Mouse (Mus musculus): Measurements from ENCODE around the gene Btbd1.
A peak's percentile ranks its signal among the peaks of the same experiment; 100 is the strongest.
"Not testable (repeated sequence)": the region's sequence is repeated elsewhere in the genome, so short reads cannot be mapped to it uniquely, and the experiment has no call there.

The Btbd1 gene

GRCm38 (mm10) chr7:81851706-81852105, 22.5 kb upstream of the Btbd1 start:
- no peak for ATAC-seq (ENCODE audit: insufficient number of reproducible peaks, low FRiP score, low TSS enrichment)

GRCm38 (mm10) chr7:81850171-81850570, 20.9 kb upstream of the Btbd1 start:
- no peak for ATAC-seq (ENCODE audit: insufficient number of reproducible peaks, low FRiP score, low TSS enrichment)

GRCm38 (mm10) chr7:81849633-81850032, 20.4 kb upstream of the Btbd1 start:
- ATAC-seq (ENCODE audit: insufficient number of reproducible peaks, low FRiP score, low TSS enrichment) = no peak

- no peak for ATAC-seq (ENCODE audit: insufficient number of reproducible peaks, low FRiP score, low TSS enrichment)
These were observed 20.0 kb upstream of the Btbd1 start for GRCm38 (mm10) chr7:81849214-81849613.

- peak; percentile 64; the same call in 1 of the 2 replicates for ATAC-seq (ENCODE audit: insufficient number of reproducible peaks, low FRiP score, low TSS enrichment)
These were observed 18.5 kb upstream of the Btbd1 start for GRCm38 (mm10) chr7:81847777-81848176.

- no peak for ATAC-seq (ENCODE audit: insufficient number of reproducible peaks, low FRiP score, low TSS enrichment)
These were observed 17.8 kb upstream of the Btbd1 start for GRCm38 (mm10) chr7:81847010-81847409.

GRCm38 (mm10) chr7:81846008-81846407, 16.8 kb upstream of the Btbd1 start:
- no peak for ATAC-seq (ENCODE audit: insufficient number of reproducible peaks, low FRiP score, low TSS enrichment)

GRCm38 (mm10) chr7:81845313-81845712, 16.1 kb upstream of the Btbd1 start:
- no peak for ATAC-seq (ENCODE audit: insufficient number of reproducible peaks, low FRiP score, low TSS enrichment)

GRCm38 (mm10) chr7:81844801-81845200, 15.6 kb upstream of the Btbd1 start:
- no peak for ATAC-seq (ENCODE audit: insufficient number of reproducible peaks, low FRiP score, low TSS enrichment)

GRCm38 (mm10) chr7:81843903-81844302, 14.7 kb upstream of the Btbd1 start:
- no peak for ATAC-seq (ENCODE audit: insufficient number of reproducible peaks, low FRiP score, low TSS enrichment)

GRCm38 (mm10) chr7:81842998-81843397, 13.8 kb upstream of the Btbd1 start:
- ATAC-seq (ENCODE audit: insufficient number of reproducible peaks, low FRiP score, low TSS enrichment) = no peak

- no peak for ATAC-seq (ENCODE audit: insufficient number of reproducible peaks, low FRiP score, low TSS enrichment)
These were observed 12.9 kb upstream of the Btbd1 start for GRCm38 (mm10) chr7:81842141-81842540.

GRCm38 (mm10) chr7:81841439-81841838, 12.2 kb upstream of the Btbd1 start:
- no peak for ATAC-seq (ENCODE audit: insufficient number of reproducible peaks, low FRiP score, low TSS enrichment)

- ATAC-seq (ENCODE audit: insufficient number of reproducible peaks, low FRiP score, low TSS enrichment) = no peak
These were observed 11.5 kb upstream of the Btbd1 start for GRCm38 (mm10) chr7:81840661-81841181.

- ATAC-seq (ENCODE audit: insufficient number of reproducible peaks, low FRiP score, low TSS enrichment) = no peak
These were observed 10.5 kb upstream of the Btbd1 start for GRCm38 (mm10) chr7:81839746-81840145.

- not testable (repeated sequence) for ATAC-seq (ENCODE audit: insufficient number of reproducible peaks, low FRiP score, low TSS enrichment)
These were observed 8.5 kb upstream of the Btbd1 start for GRCm38 (mm10) chr7:81837771-81838170.

GRCm38 (mm10) chr7:81835430-81835829, 6.2 kb upstream of the Btbd1 start:
- no peak for ATAC-seq (ENCODE audit: insufficient number of reproducible peaks, low FRiP score, low TSS enrichment)

- no peak for ATAC-seq (ENCODE audit: insufficient number of reproducible peaks, low FRiP score, low TSS enrichment)
These were observed 5.6 kb upstream of the Btbd1 start for GRCm38 (mm10) chr7:81834847-81835246.

GRCm38 (mm10) chr7:81828681-81829378, 401 bp downstream of the Btbd1 start:
- ATAC-seq (ENCODE audit: insufficient number of reproducible peaks, low FRiP score, low TSS enrichment) = peak; percentile 59

- no peak for ATAC-seq (ENCODE audit: insufficient number of reproducible peaks, low FRiP score, low TSS enrichment)
These were observed 1.2 kb downstream of the Btbd1 start for GRCm38 (mm10) chr7:81827806-81828667.

GRCm38 (mm10) chr7:81825381-81825780, 3.9 kb downstream of the Btbd1 start:
- ATAC-seq (ENCODE audit: insufficient number of reproducible peaks, low FRiP score, low TSS enrichment) = no peak

Data from cerebellum, adult (tissue).